Mouse (Mus musculus) right cerebral cortex, adult 18-20 months (tissue): Measurements from ENCODE around the gene 1810037I17Rik.

ENCODE experiments used
- DNase-seq: peaks from one replicate; pipeline ENCODE4 v3.0.0; 2022; ENCODE audit warnings: mixed read lengths

1810037I17Rik gene

GRCm38 (mm10) chr3:122924009-122924914 lies at the start of gene 1810037I17Rik:
TSS of gene 1810037I17Rik (plus strand) at chr3:122924203.
- peak; percentile 97 for DNase-seq

GRCm38 (mm10) chr3:122876870-122877269 lies 47.1 kb upstream of the 1810037I17Rik start:
- DNase-seq, result no peak

GRCm38 (mm10) chr3:122877543-122877942 lies 46.5 kb upstream of the 1810037I17Rik start:
- DNase-seq, result no peak

DNA sequence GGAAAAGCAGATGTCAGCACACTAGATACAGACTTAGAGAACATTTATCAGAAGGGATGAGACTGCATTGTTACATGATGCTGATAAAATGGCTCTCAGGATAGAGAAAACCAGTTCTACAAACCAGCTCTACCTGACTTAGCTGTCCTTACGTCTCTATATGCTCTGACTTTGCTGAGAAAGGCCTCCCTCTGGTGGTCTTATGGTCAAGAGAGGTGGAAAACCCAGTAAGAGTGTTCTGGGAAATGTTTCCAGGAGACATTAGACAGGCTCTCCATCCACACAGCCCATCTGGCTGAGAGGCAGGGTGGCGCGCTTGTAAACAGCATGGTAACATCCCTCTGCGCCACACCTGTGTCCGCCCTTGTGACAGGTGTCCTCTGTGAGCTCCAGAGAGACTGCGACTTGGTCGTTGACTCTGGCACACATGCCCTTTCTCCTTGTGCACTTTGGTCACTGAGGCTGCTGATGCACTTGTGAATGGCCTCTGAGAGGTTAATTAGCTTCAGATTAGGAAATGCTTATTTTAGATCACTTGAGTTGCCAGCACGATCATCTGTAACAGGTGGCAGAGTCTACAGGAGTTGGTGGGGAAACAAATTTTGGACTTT lies 45.2 kb upstream of the 1810037I17Rik start:
- no peak for DNase-seq

- DNase-seq, result no peak
Measured at GRCm38 (mm10) chr3:122887505-122888301, 36.3 kb upstream of the 1810037I17Rik start.

GRCm38 (mm10) chr3:122888371-122888819 lies 35.6 kb upstream of the 1810037I17Rik start:
- DNase-seq, result no peak

DNA sequence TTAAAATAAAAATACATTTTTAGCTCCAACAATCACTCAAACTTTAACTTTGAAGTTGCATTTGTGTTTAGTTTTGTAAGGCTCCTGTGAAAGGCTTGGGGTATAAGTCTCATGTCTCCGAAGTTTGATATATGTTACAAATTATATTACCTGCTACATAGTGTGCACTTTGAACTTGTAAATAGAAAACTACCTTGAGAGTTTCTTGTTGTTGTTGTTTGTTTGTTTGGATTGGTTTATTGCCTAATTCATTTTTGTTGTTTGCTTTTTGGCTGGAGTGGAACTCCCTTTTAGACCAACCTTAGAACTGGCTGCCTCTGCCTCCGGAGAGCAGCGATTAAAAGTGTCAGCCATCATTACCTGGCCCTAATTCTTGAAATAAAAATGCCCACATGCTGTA lies 29.2 kb upstream of the 1810037I17Rik start, which contains the start of gene Fabp2:
Gene Fabp2, plus strand, starts transcription at position 301 of the 400 bp plus-strand sequence.
- no peak for DNase-seq

DNA sequence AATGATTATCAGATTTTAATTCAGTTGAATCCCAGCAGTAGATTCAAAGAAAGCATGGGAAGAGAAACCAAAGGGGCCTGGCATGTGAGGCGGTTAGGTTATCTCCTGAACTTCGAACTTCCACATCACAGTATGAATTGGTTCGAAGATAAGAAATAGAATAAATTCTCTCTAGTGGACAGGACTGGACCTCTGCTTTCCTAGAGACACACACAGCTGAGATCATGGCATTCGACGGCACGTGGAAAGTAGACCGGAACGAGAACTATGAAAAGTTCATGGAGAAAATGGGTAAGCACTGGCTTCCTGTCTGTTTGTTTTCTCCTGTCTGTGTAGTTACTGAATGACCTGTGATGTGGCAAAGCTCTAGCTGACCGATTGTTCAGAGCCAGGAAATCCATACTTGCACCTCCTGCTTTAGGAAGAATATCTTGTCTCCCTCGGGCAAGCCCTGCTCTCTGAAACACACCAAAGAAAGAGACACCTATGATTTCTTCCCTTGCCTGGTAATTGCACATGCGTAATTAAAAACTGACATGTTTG lies 28.7 kb upstream of the 1810037I17Rik start:
- no peak for DNase-seq

- DNase-seq, result no peak
Measured at GRCm38 (mm10) chr3:122898254-122898653, 25.7 kb upstream of the 1810037I17Rik start.

DNA sequence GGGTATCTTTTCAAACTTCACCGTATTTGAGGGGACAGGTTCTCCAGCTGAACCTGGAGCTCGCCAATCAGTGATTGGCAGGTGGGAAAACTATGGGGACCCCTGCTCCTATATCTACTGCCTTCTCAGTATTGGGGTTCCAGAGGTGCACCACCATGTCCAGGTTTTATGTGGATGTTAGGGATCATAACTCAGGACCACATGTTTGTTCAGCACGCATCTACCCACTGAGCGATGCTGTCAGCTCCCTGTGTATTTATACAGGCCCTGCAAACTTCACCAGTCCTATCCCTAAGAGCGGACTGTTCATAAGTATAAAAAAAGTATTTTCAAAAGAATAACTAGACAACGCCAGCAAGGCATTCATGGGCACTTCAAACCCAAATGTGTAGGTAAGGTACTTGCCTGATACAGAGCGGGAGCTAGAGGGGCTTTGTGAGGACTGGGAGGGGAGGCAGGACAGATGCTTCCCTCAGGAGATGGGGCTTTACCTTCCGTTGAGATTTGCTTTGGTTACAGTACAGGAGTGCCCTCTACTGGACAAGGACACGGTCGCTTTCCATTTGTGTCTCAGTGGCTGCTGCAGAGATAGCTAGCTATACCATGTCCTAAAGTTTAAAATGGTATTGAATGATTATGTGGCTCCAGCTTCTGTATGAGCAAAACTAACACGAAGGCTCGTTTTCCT lies 20.1 kb upstream of the 1810037I17Rik start:
- peak; percentile 24 for DNase-seq

GRCm38 (mm10) chr3:122907841-122908240 lies 16.2 kb upstream of the 1810037I17Rik start:
- DNase-seq, result no peak

GRCm38 (mm10) chr3:122915493-122915892 lies 8.5 kb upstream of the 1810037I17Rik start:
- no peak for DNase-seq

GRCm38 (mm10) chr3:122916191-122916680 lies 7.8 kb upstream of the 1810037I17Rik start:
- DNase-seq, result no peak

GRCm38 (mm10) chr3:122918672-122919071 lies 5.3 kb upstream of the 1810037I17Rik start:
- DNase-seq, result no peak

DNA sequence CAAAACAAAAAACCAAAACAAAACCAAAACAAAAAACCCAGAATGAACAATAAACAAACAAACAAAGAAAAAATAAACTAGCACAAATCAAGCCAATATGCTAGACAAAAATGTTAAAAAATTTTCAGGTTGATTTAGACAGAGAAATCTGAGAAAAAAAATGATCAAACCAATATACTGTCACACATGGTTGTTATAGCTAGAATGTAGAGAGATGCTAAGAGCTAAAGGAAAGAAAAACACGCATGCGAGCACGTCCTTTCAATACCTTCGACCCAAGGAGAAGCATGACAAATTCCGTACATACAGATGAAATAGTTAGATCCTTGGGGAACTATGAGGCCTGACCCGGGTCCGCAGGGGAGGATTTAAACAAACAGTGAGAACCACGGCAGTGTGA lies 4.7 kb upstream of the 1810037I17Rik start, which contains the start of gene Gm10959:
Gene Gm10959, minus strand, starts transcription at position 101 of the 400 bp plus-strand sequence.
- no peak for DNase-seq

- no peak for DNase-seq
Measured at GRCm38 (mm10) chr3:122920572-122921435, 3.2 kb upstream of the 1810037I17Rik start.

- no peak for DNase-seq
Measured at GRCm38 (mm10) chr3:122921676-122922527, 2.1 kb upstream of the 1810037I17Rik start.

DNA sequence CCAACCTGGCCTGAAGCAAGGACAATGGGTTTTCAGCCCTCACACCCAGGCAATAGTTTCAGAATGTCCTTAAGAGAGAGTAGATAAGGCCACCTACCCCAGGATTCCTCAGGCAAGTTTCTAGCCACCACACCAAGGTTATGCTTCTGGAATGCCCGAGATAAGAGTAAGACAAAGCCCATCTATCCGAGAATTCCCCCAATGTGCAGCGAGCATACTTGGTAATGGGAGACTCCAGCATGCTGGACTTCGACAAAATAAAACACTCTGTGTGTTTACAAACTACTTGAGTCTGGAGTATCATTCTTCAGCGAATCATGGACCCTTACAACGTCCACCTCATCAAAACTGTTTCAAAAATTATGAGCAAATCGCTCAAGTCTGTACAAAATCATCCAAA lies 856 bp upstream of the 1810037I17Rik start:
- DNase-seq, result no peak

DNA sequence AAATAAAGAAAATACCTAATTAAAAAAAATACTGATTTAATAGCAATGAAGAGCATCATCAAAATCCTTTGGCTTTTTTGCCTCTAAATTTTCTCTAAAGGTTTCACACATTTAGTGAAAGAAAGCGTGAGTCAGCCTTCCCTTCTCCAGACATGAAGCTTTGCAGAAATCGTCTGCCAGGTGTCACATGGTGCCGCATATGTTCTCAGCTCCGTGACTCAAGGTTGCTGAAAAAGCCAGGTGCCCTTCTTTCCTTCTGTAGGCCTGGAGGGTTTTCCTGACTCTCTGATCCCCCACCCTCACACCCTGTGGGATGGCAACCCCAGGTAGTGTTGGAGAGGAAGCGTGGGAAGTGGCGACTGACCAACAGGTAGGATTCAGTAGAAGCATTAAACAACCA lies 5.7 kb downstream of the 1810037I17Rik start:
- DNase-seq, result peak; percentile 71

- no peak for DNase-seq
Measured at GRCm38 (mm10) chr3:122932466-122932865, 8.5 kb downstream of the 1810037I17Rik start.
